Comparison of ENCODE assay signal across 9 mouse cellular contexts in genomic region chr3:116113443-116114241, GRCm38 (mm10). TPM values are rescaled to one million over a fixed set of nuclear protein-coding genes. Genes with fewer than 3 reads are reported as not detected.
DNase-seq lines count a peak whose midpoint lies in the region; ATAC-seq lines count a peak whose summit lies in the region.
"Had no signal": no experiment of that assay in that cellular context is flagged by ENCODE, and none has a peak within 500 bp of the region (broad histone marks: within the 10 kb centered on the region; RNA-seq: fewer than 3 reads in every experiment).

No protein-coding gene starts in this region.

- 7% methylated on average over 7 of the region's 7 CpGs for WGBS in forebrain, embryonic 11.5 days
- 12% methylated on average over 7 of the region's 7 CpGs for WGBS in limb, embryonic 13.5 days

- peak overlapping the region; percentile 51 for H3K27ac ChIP-seq in forebrain, embryonic 11.5 days (ENCODE audit: low read depth, low read length)
- peak overlapping the region; percentile 67; the same call in 1 of the 2 replicates for H3K27ac ChIP-seq in limb, embryonic 13.5 days
- H3K27ac ChIP-seq: heart, embryonic 10.5 days had no signal

- intact Hi-C loops in gastrocnemius, postnatal 36 days (cut with DNase I), result no loop called here

- no peak overlapping the region for H3K9ac ChIP-seq in forebrain, embryonic 11.5 days (ENCODE audit: low read length)
- no peak overlapping the region for H3K9ac ChIP-seq in limb, embryonic 13.5 days

- H3K4me1 ChIP-seq in forebrain, embryonic 11.5 days (replicated peaks; ENCODE audit: control insufficient read depth, insufficient read depth, low read length), result peaks cover 12% of the 10 kb centered on the region
- peaks cover 28% of the 10 kb centered on the region for H3K4me1 ChIP-seq in limb, embryonic 13.5 days

- H3K27me3 ChIP-seq in forebrain, embryonic 11.5 days (ENCODE audit: control insufficient read depth, insufficient read depth, low read length), result no peaks in the 10 kb centered on the region
- H3K27me3 ChIP-seq in limb, embryonic 13.5 days, result no peaks in the 10 kb centered on the region

- no peaks in the 10 kb centered on the region; the same call in 1 of the 2 replicates for H3K36me3 ChIP-seq in forebrain, embryonic 11.5 days (ENCODE audit: control insufficient read depth, insufficient read depth, low read length)
- peaks cover 37% of the 10 kb centered on the region for H3K36me3 ChIP-seq in limb, embryonic 13.5 days

- DNase-seq in 3134 (ENCODE audit: extremely low read depth, insufficient read length, low spot score), result peak; percentile 64
- DNase-seq in ES-CJ7 (ENCODE audit: low read depth, low spot score), result peak; percentile 3
- DNase-seq in forebrain, embryonic 11.5 days (ENCODE audit: low spot score), result peak; percentile 57
- DNase-seq in spleen, adult 12 weeks (ENCODE audit: low spot score), result no peak
- DNase-seq in thymus, postnatal 0 days (ENCODE audit: low spot score), result no peak
- DNase-seq in gastrocnemius, postnatal 36 days, result no peak

- ATAC-seq in forebrain, embryonic 11.5 days (replicated peaks; ENCODE audit: low FRiP score), result peak; percentile 79
- peak; percentile 52; the same call in 1 of the 2 replicates for ATAC-seq in limb, embryonic 13.5 days (ENCODE audit: low FRiP score, low read depth)
- ATAC-seq in megakaryocyte-erythroid progenitor cell, adult 5-6 weeks (replicated peaks; ENCODE audit: low FRiP score, low TSS enrichment, poor library complexity, severe bottlenecking), result no peak

- H3K9me3 ChIP-seq in forebrain, embryonic 11.5 days (ENCODE audit: control insufficient read depth, low read length), result no peaks in the 10 kb centered on the region
- H3K9me3 ChIP-seq in limb, embryonic 13.5 days, result no peaks in the 10 kb centered on the region
- H3K9me3 ChIP-seq: heart, embryonic 10.5 days had no signal

- H3K4me3 ChIP-seq in forebrain, embryonic 11.5 days (ENCODE audit: low read depth, low read length), result no peak overlapping the region
- H3K4me3 ChIP-seq in limb, embryonic 13.5 days, result no peak overlapping the region
- H3K4me3 ChIP-seq: heart, embryonic 10.5 days had no signal

- peak overlapping the region; percentile 37; the same call in 1 of the 2 replicates for H3K4me2 ChIP-seq in forebrain, embryonic 11.5 days (ENCODE audit: low read depth, low read length, severe bottlenecking)
- H3K4me2 ChIP-seq in limb, embryonic 13.5 days (replicated peaks), result peak overlapping the region; percentile 50

RNA-seq across cellular contexts. Expression of gene Vcam1, which starts 15.8 kb away (rescaled TPM):
- 36.5 and 39.5 TPM in 2 replicates for polyA plus RNA-seq in forebrain, embryonic 11.5 days (2014; fragmentation: Nextera tagmentation; extraction: Ambion mirVana)
- 129 and 135 TPM in 2 replicates for polyA plus RNA-seq in limb, embryonic 13.5 days (2015; fragmentation: Nextera tagmentation; extraction: Ambion mirVana)
- total RNA-seq in megakaryocyte-erythroid progenitor cell, adult 5-6 weeks (2014; fragmentation: Nextera tagmentation), result not detected in 2 replicates
- 0.33 and 0.72 TPM in 2 replicates for total RNA-seq in megakaryocyte-erythroid progenitor cell, adult 5-6 weeks (2017)
- polyA plus RNA-seq in thymus, postnatal 0 days (2015; fragmentation: Nextera tagmentation; extraction: Ambion mirVana), result 128 and 129 TPM in 2 replicates
- total RNA-seq in gastrocnemius, postnatal 36 days (2021), result 1 to 10 TPM; 2.9 to 4.0 TPM

Comparison
In these comparisons a context has a peak if more than half of its experiments do, and no peak if none do; other contexts are left out.
1. DNase-seq: peak in 3134 (single experiment), ES-CJ7 (single experiment) and forebrain, embryonic 11.5 days (single experiment); none in spleen, adult 12 weeks (single experiment), thymus, postnatal 0 days (single experiment) and gastrocnemius, postnatal 36 days (0 of 2).